Mouse (Mus musculus) T-cell, adult 66 days (primary cell): ENCODE measurements around the gene Krt80. TPM values are rescaled to one million over a fixed set of nuclear protein-coding genes. Genes with fewer than 3 reads are reported as not detected.

Experiments
- total RNA-seq, 2 experiments: library from RNA; stranded (reverse); gene quantifications; 3 replicates in 1 of 2; 4 replicates in 1 of 2; pipeline ENCODE4 v1.2.4; 2023

Krt80 gene
- not detected for total RNA-seq

GRCm38 (mm10) chr15:101370101-101370911 lies at the start of gene Krt80:
TSS of gene Krt80 (minus strand) at chr15:101370162.

GRCm38 (mm10) chr15:101410775-101411174 lies 40.8 kb upstream of the Krt80 start, which contains the start of gene Krt7:
TSS of gene Krt7 (plus strand) at chr15:101411043.

Other genes starting within 250 kb of the Krt80 start
- gene Acvrl1, start 241.6 kb downstream of the Krt80 start, total RNA-seq = 10 to 100 TPM; 14.5 to 18.4 TPM
- 10 to 100 TPM; 35.1 TPM for gene Acvr1b, start 196.1 kb downstream of the Krt80 start, total RNA-seq
- gene Grasp, start 146.0 kb downstream of the Krt80 start, total RNA-seq = 1 to 10 TPM; 5.5 to 5.7 TPM
- gene Nr4a1, start 115.9 kb downstream of the Krt80 start, total RNA-seq = 10 to 100 TPM; 69.2 to 71.1 TPM
- 10 to 100 TPM; 54.3 to 69.0 TPM for gene Atg101, start 85.9 kb downstream of the Krt80 start, total RNA-seq
- 1 to 10 TPM in 1 of 2 experiments, under 1 TPM in 1; 0.50 to 1.1 TPM for gene 6030408B16Rik, start 77.0 kb downstream of the Krt80 start, total RNA-seq
- gene Krt7, start 40.9 kb upstream of the Krt80 start, total RNA-seq = not detected
- not detected for gene Krt87, start 68.6 kb upstream of the Krt80 start, total RNA-seq
- gene Krt88, start 77.6 kb upstream of the Krt80 start, total RNA-seq = not detected
- gene Krt81, start 93.6 kb upstream of the Krt80 start, total RNA-seq = not detected
- not detected for gene Krt86, start 103.3 kb upstream of the Krt80 start, total RNA-seq
- under 1 TPM; 0.55 to 0.95 TPM for gene Krt83, start 121.3 kb upstream of the Krt80 start, total RNA-seq
- gene Gm49425, start 147.1 kb upstream of the Krt80 start, total RNA-seq = not detected
- gene Krt84, start 162.7 kb upstream of the Krt80 start, total RNA-seq = not detected
- gene Krt82, start 180.5 kb upstream of the Krt80 start, total RNA-seq = not detected
- not detected for gene Krt90, start 192.8 kb upstream of the Krt80 start, total RNA-seq
- gene Krt75, start 203.7 kb upstream of the Krt80 start, total RNA-seq = not detected